Mouse (Mus musculus) hindbrain, embryonic 11.5 days (tissue): ENCODE data around the gene Cwc27. TPM values are rescaled to one million over a fixed set of nuclear protein-coding genes. Genes with fewer than 3 reads are reported as not detected.

Experiments used
- ATAC-seq: fragments of 200-750 bp; cut with Nextera tagmentation; 2 replicates; pipeline ENCODE4 v1.8.0; 2017; ENCODE audit warnings: mild to moderate bottlenecking, moderate TSS enrichment, moderate library complexity; ENCODE audit not compliant: low FRiP score
- DNase-seq: peaks from one replicate; pipeline ENCODE4 v3.0.0-alpha.2; 2015; ENCODE audit warnings: low spot score
- H3K27ac ChIP-seq: fragments of 300-500 bp; sonication (generic); 2 replicates; pipeline ENCODE4 v1.5.1; 2014; ENCODE audit warnings: mild to moderate bottlenecking, low read depth, low read length
- H3K27me3 ChIP-seq: fragments of 300-500 bp; sonication (generic); 2 replicates; pipeline ENCODE4 v1.6.1; 2014; ENCODE audit warnings: mild to moderate bottlenecking, low read length, moderate library complexity, mixed read lengths; ENCODE audit not compliant: control insufficient read depth, insufficient read depth
- H3K36me3 ChIP-seq: fragments of 300-500 bp; sonication (generic); 2 replicates; pipeline ENCODE4 v1.6.1; 2014; ENCODE audit warnings: mild to moderate bottlenecking, low read length, moderate library complexity, mixed read lengths; ENCODE audit not compliant: control insufficient read depth, insufficient read depth
- H3K4me1 ChIP-seq: fragments of 300-500 bp; sonication (generic); replicated peaks from 2 replicates; pipeline ENCODE4 v1.6.1; 2014; ENCODE audit warnings: low read length, mixed read lengths; ENCODE audit not compliant: control insufficient read depth, insufficient read depth
- H3K4me2 ChIP-seq: fragments of 300-500 bp; sonication (generic); replicated peaks from 2 replicates; pipeline ENCODE4 v1.6.1; 2014; ENCODE audit warnings: mild to moderate bottlenecking, low read depth, low read length
- H3K4me3 ChIP-seq: fragments of 300-500 bp; sonication (generic); 2 replicates; pipeline ENCODE4 v1.5.1; 2014; ENCODE audit warnings: low read depth, low read length
- H3K9ac ChIP-seq: fragments of 300-500 bp; sonication (generic); 2 replicates; pipeline ENCODE4 v1.6.1; 2014; ENCODE audit warnings: low read depth, low read length
- H3K9me3 ChIP-seq: fragments of 300-500 bp; sonication (generic); 2 replicates; pipeline ENCODE4 v1.6.1; 2016; ENCODE audit warnings: low read length; ENCODE audit not compliant: control insufficient read depth
- WGBS: fragments of 180-500 bp; shearing (Covaris S2); extraction: QIAGEN DNeasy Blood & Tissue Kit; methylation state at CpG from one replicate; pipeline ENCODE4 v1.1.7; 2014; 5-methylcytosine and 5-hydroxymethylcytosine counted together
- polyA plus RNA-seq: library from polyadenylated mRNA; unstranded; fragments of >200 nt; fragmentation: Nextera tagmentation; extraction: Ambion mirVana; gene quantifications from 2 replicates; pipeline ENCODE4 v1.2.1, GENCODE M21; 2014

Gene Cwc27
- polyA plus RNA-seq, 1 experiment from 2014 or later: 33.5 TPM

DNA sequence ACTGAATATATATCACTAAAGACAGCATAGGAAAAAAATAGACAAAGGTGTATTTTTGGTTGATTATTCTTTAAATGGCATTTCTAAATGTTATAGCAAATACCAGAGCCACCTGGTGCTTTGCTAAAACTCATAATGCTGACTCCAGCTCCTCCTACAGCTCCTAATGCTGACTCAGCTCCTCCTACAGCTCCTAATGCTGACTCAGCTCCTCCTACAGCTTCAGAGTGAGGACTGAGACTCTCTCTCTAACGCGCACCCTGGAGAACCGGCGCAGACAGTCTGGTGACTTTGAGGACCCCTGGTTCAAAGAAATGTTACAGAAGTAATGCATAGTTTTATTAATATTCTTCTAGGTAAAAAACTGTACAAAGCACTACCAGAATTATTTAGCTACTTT, 74.1 kb downstream of the Cwc27 start:
- Histone ChIP-seq H3K27me3 (no peaks in the 10 kb centered on the region), H3K27ac (no peak overlapping the region), H3K4me3 (no peak overlapping the region), H3K9me3 (no peaks in the 10 kb centered on the region), H3K36me3 (no peaks in the 10 kb centered on the region), H3K9ac (no peak overlapping the region), H3K4me1 (no peaks in the 10 kb centered on the region), H3K4me2 (no peak overlapping the region)
- WGBS: 83% methylated on average over 4 of the region's 4 CpGs
- ATAC-seq (no peak), DNase-seq (no peak)

DNA sequence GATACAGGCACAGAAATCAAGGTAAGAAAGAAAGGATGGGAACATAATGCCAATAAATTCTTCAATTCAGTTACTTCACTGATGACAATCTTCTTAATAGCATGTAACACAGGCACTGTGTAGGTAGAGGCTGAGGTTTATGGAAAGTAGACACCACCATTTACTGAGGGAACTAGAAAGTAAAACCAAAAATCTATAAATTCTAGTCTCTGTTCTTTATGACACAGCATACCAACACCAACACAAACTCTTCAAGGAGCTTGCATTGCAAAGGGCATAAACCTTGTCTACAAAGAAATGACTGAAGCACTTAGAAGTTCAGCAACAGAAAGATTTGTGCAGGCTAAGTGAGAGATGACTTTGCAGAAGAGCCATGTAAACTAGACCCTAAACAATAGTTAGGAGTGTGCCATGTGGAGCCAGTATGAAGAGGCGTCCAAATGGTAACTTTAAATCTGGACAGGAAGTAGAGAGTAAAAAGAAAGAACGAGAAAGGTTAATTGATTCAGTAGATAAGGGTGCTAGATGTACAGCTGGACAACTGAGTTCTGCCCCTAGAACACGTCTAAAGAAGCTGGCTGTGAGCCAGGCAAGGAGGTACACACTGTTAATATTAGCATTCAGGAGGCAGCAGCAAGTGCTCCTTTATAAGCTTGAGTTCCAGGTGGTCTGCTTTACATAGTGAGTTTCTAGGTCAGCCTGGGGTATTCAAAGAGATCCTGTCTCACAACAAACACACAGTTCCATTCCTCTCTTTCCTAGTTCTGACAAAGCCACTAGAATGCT, 87.5 kb downstream of the Cwc27 start:
- ATAC-seq: no peak
- Histone ChIP-seq H3K27ac (no peak overlapping the region), H3K4me2 (no peak overlapping the region), H3K9me3 (no peaks in the 10 kb centered on the region), H3K4me3 (no peak overlapping the region), H3K27me3 (no peaks in the 10 kb centered on the region), H3K36me3 (no peaks in the 10 kb centered on the region), H3K4me1 (no peaks in the 10 kb centered on the region), H3K9ac (no peak overlapping the region)
- 81% methylated on average over 3 of the region's 3 CpGs for WGBS
- no peak for DNase-seq

DNA sequence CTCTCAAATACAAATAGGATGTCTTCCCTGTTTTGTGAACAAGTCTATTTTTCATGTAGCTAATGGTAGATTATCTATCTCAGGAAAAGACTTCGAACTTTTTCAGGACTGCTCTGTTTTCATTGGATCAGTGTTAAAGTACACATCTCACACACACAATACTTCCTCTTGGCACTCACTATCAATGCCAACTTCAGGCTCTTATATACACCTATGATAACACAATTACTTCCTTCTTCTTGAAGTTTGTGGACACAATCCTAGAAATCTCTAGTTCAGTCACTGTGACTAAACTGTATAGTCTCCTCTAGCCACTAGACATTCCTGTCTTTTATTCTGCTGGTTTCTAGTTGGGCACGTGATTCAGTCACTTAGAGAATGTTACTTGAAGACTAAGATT, 89.3 kb downstream of the Cwc27 start:
- H3K9me3 ChIP-seq: no peaks in the 10 kb centered on the region
- 89% methylated on average over 2 of the region's 2 CpGs for WGBS
- ATAC-seq (no peak), DNase-seq (no peak)
- H3K4me3 ChIP-seq: no peak overlapping the region
- H3K36me3 ChIP-seq: no peaks in the 10 kb centered on the region
- H3K27ac ChIP-seq: no peak overlapping the region
- no peak overlapping the region for H3K4me2 ChIP-seq
- no peaks in the 10 kb centered on the region for H3K27me3 ChIP-seq
- no peak overlapping the region for H3K9ac ChIP-seq
- no peaks in the 10 kb centered on the region for H3K4me1 ChIP-seq

DNA sequence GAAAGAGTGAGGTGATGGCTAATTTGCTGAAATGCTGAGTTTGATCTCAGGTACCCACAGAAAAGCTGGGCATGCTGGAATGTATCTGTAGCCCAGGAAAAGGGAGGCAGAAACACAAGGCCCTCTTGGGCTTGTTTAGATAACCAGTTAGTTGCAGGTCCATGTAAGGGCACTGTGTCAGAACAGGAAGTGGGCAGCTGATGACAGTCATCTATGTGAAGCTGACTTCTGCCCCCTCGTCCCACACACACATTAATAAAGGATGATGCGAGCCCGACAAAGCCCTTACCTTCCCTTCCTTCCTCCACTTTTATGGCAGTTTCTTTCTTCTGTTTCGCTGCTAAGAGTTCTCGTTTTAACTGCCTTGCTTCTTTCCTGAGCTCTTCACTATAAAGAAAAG, 96.8 kb downstream of the Cwc27 start:
- WGBS: 88% methylated on average over 5 of the region's 5 CpGs
- DNase-seq (no peak), ATAC-seq (no peak)
- Histone ChIP-seq H3K4me3 (no peak overlapping the region), H3K36me3 (no peaks in the 10 kb centered on the region), H3K27me3 (no peaks in the 10 kb centered on the region), H3K4me1 (no peaks in the 10 kb centered on the region), H3K9ac (no peak overlapping the region), H3K27ac (no peak overlapping the region), H3K9me3 (no peaks in the 10 kb centered on the region), H3K4me2 (no peak overlapping the region)

DNA sequence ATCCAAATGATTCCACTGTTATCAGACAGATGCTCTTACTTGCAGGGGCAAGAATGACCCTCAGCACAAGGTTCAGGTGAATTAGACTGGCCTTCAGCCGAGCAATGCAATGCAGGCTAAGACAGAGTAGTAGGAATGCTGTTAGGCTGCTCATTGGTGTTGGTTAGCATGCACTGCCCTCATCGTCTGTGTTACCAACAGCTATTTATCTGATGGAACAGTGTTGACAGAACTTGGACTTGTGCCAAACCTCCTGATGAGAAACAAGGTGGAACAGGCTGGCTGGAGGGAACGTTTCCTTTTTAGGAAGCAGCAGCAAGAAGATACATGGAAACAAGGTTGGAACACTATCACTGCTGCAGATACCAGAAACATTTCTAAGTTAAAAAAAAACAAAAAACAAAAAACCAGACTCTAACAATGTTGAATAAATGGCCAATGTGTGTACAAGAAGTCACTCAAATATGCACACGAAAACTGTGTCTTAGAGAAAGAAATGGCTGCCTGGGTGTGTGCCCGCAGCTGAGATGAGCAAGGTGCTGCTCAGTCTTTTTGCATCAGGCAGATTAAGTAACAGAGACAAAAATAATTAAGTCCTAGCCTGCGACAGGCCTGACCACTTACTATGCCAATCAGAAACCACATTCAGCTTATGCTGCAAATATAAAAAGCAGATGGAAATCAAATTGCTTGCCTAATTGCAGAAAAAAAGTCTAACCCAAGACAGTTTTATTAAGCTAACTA, 122.2 kb downstream of the Cwc27 start:
- ATAC-seq: peak; percentile 54; the same call in 1 of the 2 replicates
- H3K36me3 ChIP-seq: no peaks in the 10 kb centered on the region
- no peak overlapping the region for H3K9ac ChIP-seq
- H3K27me3 ChIP-seq: no peaks in the 10 kb centered on the region
- DNase-seq: peak; percentile 36
- no peak overlapping the region for H3K4me2 ChIP-seq
- no peaks in the 10 kb centered on the region for H3K9me3 ChIP-seq
- no peak overlapping the region for H3K27ac ChIP-seq
- H3K4me3 ChIP-seq: no peak overlapping the region
- H3K4me1 ChIP-seq: no peaks in the 10 kb centered on the region
- WGBS: 66% methylated on average over 6 of the region's 6 CpGs

DNA sequence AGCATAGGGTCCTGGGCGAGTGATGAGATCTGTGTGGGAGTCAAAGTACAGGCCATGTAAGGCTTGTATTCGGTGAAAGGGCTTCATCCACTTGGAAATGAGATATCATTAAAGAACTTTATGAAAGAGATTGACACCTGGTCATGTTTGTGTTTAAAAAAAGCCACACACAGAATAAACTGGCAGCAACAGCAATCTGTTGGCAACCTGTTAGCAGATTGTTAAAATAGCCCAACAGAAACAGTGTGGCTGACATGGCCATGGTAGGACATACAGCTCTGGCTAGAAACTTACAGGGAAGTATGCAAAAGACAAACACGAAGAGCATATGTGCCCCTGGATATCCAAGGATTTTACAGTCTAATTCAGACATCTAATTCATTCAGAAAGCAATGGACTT, 124.2 kb downstream of the Cwc27 start:
- H3K4me1 ChIP-seq: no peaks in the 10 kb centered on the region
- no peak overlapping the region for H3K27ac ChIP-seq
- ATAC-seq: no peak
- H3K27me3 ChIP-seq: no peaks in the 10 kb centered on the region
- WGBS: 89% methylated on average over 3 of the region's 3 CpGs
- no peak for DNase-seq
- H3K36me3 ChIP-seq: no peaks in the 10 kb centered on the region
- H3K4me3 ChIP-seq: no peak overlapping the region
- H3K4me2 ChIP-seq: no peak overlapping the region
- H3K9ac ChIP-seq: no peak overlapping the region
- H3K9me3 ChIP-seq: no peaks in the 10 kb centered on the region

DNA sequence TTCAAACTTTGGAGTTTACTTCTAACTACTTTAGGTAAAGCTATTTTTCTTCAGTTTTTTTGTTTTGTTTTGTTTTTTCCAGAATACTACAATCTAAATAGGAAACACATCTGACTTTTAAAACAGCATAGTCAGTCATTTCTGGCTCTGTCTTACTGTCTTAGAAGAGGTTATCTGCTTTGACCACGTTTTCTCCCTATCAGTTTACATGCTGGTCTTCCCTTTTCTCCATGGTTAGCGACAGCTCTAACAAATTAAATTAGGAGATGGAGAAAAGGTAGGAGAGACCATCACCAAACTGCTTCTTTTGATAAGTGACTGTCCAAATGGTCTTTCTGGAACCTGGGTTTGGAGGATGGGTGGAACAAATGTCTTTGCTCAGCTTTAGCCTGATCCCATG, 131.4 kb downstream of the Cwc27 start:
- no peak for DNase-seq

DNA sequence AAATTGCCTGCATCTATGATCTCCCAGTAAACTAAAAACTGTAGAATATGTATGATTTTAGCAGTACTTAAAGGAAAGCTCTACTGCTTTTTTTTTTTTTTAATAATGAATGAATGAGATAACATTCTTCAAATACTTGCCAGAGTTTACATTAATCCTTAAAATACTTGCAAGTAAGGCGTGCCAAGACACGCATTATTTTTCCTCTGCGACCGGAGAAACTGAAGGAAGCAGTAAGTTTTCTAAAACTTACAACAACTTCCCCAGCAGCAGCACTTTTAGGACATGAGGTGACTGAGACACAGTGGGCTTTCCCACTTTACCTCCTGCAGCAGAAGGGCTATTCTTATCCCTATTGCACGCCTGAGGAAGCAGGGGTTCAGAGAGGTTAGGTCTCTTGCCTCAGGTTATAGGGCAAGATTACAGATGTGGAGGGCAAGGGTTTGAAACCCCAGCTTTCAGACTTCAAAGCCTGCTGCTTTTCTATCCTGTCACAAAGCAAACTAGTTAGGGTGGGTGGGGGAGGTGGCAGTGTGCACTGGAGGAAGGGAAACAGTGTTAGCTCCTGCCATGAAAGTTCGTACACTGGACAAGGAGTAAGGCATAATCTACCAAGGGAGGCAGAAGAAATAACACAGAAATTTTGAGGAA, 132.5 kb downstream of the Cwc27 start:
- Histone ChIP-seq H3K9ac (no peak overlapping the region), H3K27me3 (no peaks in the 10 kb centered on the region), H3K9me3 (no peaks in the 10 kb centered on the region), H3K4me2 (no peak overlapping the region), H3K27ac (no peak overlapping the region), H3K4me3 (no peak overlapping the region), H3K36me3 (no peaks in the 10 kb centered on the region), H3K4me1 (no peaks in the 10 kb centered on the region)
- ATAC-seq (no peak), DNase-seq (no peak)
- WGBS: 61% methylated on average over 6 of the region's 6 CpGs

More for the DNA sequence above, 131.4 kb downstream of the Cwc27 start:
- Histone ChIP-seq H3K9ac (no peak overlapping the region), H3K4me2 (no peak overlapping the region), H3K36me3 (no peaks in the 10 kb centered on the region), H3K4me3 (no peak overlapping the region), H3K4me1 (no peaks in the 10 kb centered on the region), H3K9me3 (no peaks in the 10 kb centered on the region), H3K27me3 (no peaks in the 10 kb centered on the region), H3K27ac (no peak overlapping the region)
- whole genome bisulfite sequencing: 83% methylated on average over 2 of the region's 2 CpGs
- no peak for ATAC-seq
